Mouse (Mus musculus): ENCODE measurements around the gene Atp2b4.

- TF ChIP-seq CTCF (IDR thresholded peaks at IDR 0.05; ENCODE audit: borderline replicate concordance, insufficient read depth, low read length) (no peak), POLR2A (IDR thresholded peaks at IDR 0.05; ENCODE audit: low read depth, low read length) (no peak)
These were observed 28.3 kb downstream of the Atp2b4 start for GRCm38 (mm10) chr1:133772553-133772952.
